Comparison of ENCODE assay signal across 8 mouse cellular contexts in the genomic region with DNA sequence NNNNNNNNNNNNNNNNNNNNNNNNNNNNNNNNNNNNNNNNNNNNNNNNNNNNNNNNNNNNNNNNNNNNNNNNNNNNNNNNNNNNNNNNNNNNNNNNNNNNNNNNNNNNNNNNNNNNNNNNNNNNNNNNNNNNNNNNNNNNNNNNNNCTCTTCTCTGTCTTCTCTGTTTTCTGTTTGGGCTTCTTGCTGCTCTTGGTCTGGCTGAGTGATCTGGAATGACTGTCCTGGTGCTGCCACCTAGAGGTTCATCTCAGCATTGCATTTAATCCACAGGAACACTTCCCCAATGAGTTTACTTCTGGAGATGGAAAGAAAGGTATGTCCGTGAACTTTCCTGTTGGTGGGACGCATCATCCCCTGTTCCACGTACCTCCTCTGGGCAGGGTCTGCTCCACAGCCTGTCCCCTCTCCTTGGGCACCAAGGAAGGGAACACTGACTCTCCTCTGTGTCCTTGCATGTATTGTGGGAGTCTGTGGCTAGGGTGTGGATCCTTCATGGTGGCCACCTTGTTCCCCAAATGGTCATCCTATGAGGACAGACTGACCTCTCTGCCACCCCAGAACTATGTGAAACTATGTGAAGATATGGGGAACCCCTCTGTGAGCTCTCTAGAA. TPM values are rescaled to one million over a fixed set of nuclear protein-coding genes. Genes with fewer than 3 reads are reported as not detected.
A peak's percentile ranks its signal among the peaks of the same experiment; 100 is the strongest.
DNase-seq lines count a peak whose midpoint lies in the region; ATAC-seq lines count a peak whose summit lies in the region.

No protein-coding gene starts in this region.

- no peaks in the 10 kb centered on the region for H3K27me3 ChIP-seq in intestine, embryonic 16.5 days (replicated peaks; ENCODE audit: control insufficient read depth, insufficient read depth, low read length)
- H3K27me3 ChIP-seq in midbrain, embryonic 10.5 days (ENCODE audit: low read depth, poor library complexity, severe bottlenecking): 0 out of 2 replicates have a peak, but pooled peaks cover 5% of the 10 kb centered on the region

- WGBS in intestine, embryonic 16.5 days: 19% methylated on average over 3 of the region's 3 CpGs
- WGBS in midbrain, embryonic 10.5 days: 22% methylated on average over 3 of the region's 3 CpGs

- H3K36me3 ChIP-seq in intestine, embryonic 16.5 days (ENCODE audit: control insufficient read depth, insufficient read depth, low read length): no peaks in the 10 kb centered on the region
- no peaks in the 10 kb centered on the region for H3K36me3 ChIP-seq in midbrain, embryonic 10.5 days

- no peak overlapping the region for H3K4me2 ChIP-seq in intestine, embryonic 16.5 days (ENCODE audit: low read depth, low read length)

- H3K9me3 ChIP-seq in intestine, embryonic 16.5 days (ENCODE audit: control insufficient read depth, low read length): no peaks in the 10 kb centered on the region
- no peaks in the 10 kb centered on the region for H3K9me3 ChIP-seq in midbrain, embryonic 10.5 days (replicated peaks)

- intact Hi-C loops in left cerebral cortex, postnatal 10 days (cut with DNase I): loop anchor here (2.0 to 5.0 kb wide), 4 partner anchors 46 to 254 kb away; a partner anchor contains a TSS

- ATAC-seq in activated CD4-positive, CD25-positive, alpha-beta regulatory T cell, adult 4 months: peak; percentile 33
- ATAC-seq in intestine, embryonic 16.5 days: peak; percentile 26

- peak; percentile 94 for DNase-seq in cerebellum, postnatal 14 days
- DNase-seq in gastrocnemius, adult 18-20 months (ENCODE audit: low spot score): peak; percentile 88
- peak; percentile 80 to 81 for DNase-seq in left cerebral cortex, postnatal 10 days (ENCODE audit: extremely low spot score in 1 of 2, low spot score in 2 of 2)
- DNase-seq in midbrain, embryonic 10.5 days (ENCODE audit: low spot score): peak; percentile 78
- peak; percentile 89 for DNase-seq in right cerebral cortex, postnatal 4 days
- peak; percentile 74 for DNase-seq in yolk sac, embryonic 10.5 days (ENCODE audit: low spot score)

- H3K27ac ChIP-seq in intestine, embryonic 16.5 days (ENCODE audit: low read length): no peak overlapping the region
- no peak overlapping the region for H3K27ac ChIP-seq in midbrain, embryonic 10.5 days (replicated peaks)

- no peak overlapping the region for H3K4me3 ChIP-seq in intestine, embryonic 16.5 days (ENCODE audit: low read length)
- H3K4me3 ChIP-seq in midbrain, embryonic 10.5 days: no peak overlapping the region

- no peak overlapping the region for H3K9ac ChIP-seq in intestine, embryonic 16.5 days (ENCODE audit: low read depth, low read length)

- peaks cover 6% of the 10 kb centered on the region; the same call in 1 of the 2 replicates for H3K4me1 ChIP-seq in intestine, embryonic 16.5 days (ENCODE audit: control insufficient read depth, insufficient read depth, low read length)
- 0 out of 2 replicates have a peak, but pooled peaks cover 5% of the 10 kb centered on the region for H3K4me1 ChIP-seq in midbrain, embryonic 10.5 days

RNA-seq across cellular contexts. Expression of a gene that starts 35.8 kb away (rescaled TPM):
- polyA plus RNA-seq in activated CD4-positive, CD25-positive, alpha-beta regulatory T cell, adult 4 months (2017; shearing (Covaris generic)): 1 to 10 TPM in 1 of 2 experiments, not detected in 1; 1.0 TPM
- total RNA-seq in gastrocnemius, adult 18-20 months (2021): under 1 TPM in 1 of 2 experiments, not detected in 1; 0.17 TPM
- polyA plus RNA-seq in intestine, embryonic 16.5 days (2015; fragmentation: Nextera tagmentation; extraction: Ambion mirVana): 0.98 and 1.8 TPM in 2 replicates
- total RNA-seq in left cerebral cortex, postnatal 10 days (2021): under 1 TPM; 0.32 to 0.51 TPM
- not detected in 2 replicates for polyA plus RNA-seq in midbrain, embryonic 10.5 days (2016; fragmentation: Nextera tagmentation; extraction: Ambion mirVana)
